Mouse (Mus musculus) layer of hippocampus, adult 2 months (tissue): ENCODE data around the gene Mtmr12. TPM values are rescaled to one million over a fixed set of nuclear protein-coding genes. Genes with fewer than 3 reads are reported as not detected.
"Not testable (repeated sequence)": the region's sequence is repeated elsewhere in the genome, so short reads cannot be mapped to it uniquely, and the experiment has no call there.

Experiments used
- DNase-seq, 2 experiments: peaks; one replicate each; pipeline ENCODE4 v3.0.0; 2022; ENCODE audit warnings: low spot score in 2 of 2
- H3K27ac ChIP-seq: fragments of 200-600 bp; 2 replicates; pipeline ENCODE4 v1.8.1; 2022
- H3K4me3 ChIP-seq: fragments of 200-600 bp; 2 replicates; pipeline ENCODE4 v1.8.1; 2022; ENCODE audit warnings: mild to moderate bottlenecking
- CTCF ChIP-seq: fragments of 200-600 bp; conservative IDR thresholded peaks from 2 replicates; pipeline ENCODE4 v1.8.1; 2022; ENCODE audit warnings: antibody characterized with exemption, mild to moderate bottlenecking, moderate library complexity
- total RNA-seq, 2 experiments: library from RNA; stranded (reverse); gene quantifications; 2 replicates each; pipeline ENCODE4 v1.2.3; 2021

Gene Mtmr12
- total RNA-seq, 2 experiments from 2014 or later, result 58.1 to 58.9 TPM

- no peak for TF ChIP-seq CTCF
- Histone ChIP-seq H3K27ac (no peak overlapping the region), H3K4me3 (peak overlapping the region; percentile 58)
- DNase-seq, result no peak
Measured at GRCm38 (mm10) chr15:12203512-12204318, 1.1 kb upstream of the Mtmr12 start.

- Histone ChIP-seq H3K4me3 (peak overlapping the region; percentile 89), H3K27ac (peak overlapping the region; percentile 97)
- TF ChIP-seq CTCF, result no peak; the same call in 1 of the 2 replicates
- no peak for DNase-seq
Measured at GRCm38 (mm10) chr15:12205160-12205901, 503 bp downstream of the Mtmr12 start.

GRCm38 (mm10) chr15:12205902-12206645 lies 1.2 kb downstream of the Mtmr12 start:
- no peak for DNase-seq
- Histone ChIP-seq H3K4me3 (peak overlapping the region; percentile 89), H3K27ac (peak overlapping the region; percentile 97)
- TF ChIP-seq CTCF, result no peak

GRCm38 (mm10) chr15:12206646-12207222 lies 1.9 kb downstream of the Mtmr12 start:
- no peak for TF ChIP-seq CTCF
- DNase-seq, result no peak
- Histone ChIP-seq H3K4me3 (peak overlapping the region; percentile 89), H3K27ac (peak overlapping the region; percentile 97)

- no peak for DNase-seq
- peak overlapping the region; percentile 89 for H3K4me3 ChIP-seq
Measured at GRCm38 (mm10) chr15:12207556-12208090, 2.8 kb downstream of the Mtmr12 start.

GRCm38 (mm10) chr15:12211577-12211976 lies 6.7 kb downstream of the Mtmr12 start:
- H3K4me3 ChIP-seq, result no peak overlapping the region
- no peak for TF ChIP-seq CTCF
- DNase-seq, result peak; percentile 73 to 81
- peak overlapping the region; percentile 97 for H3K27ac ChIP-seq

More at GRCm38 (mm10) chr15:12207556-12208090, 2.8 kb downstream of the Mtmr12 start:
- no peak for TF ChIP-seq CTCF
- H3K27ac ChIP-seq, result peak overlapping the region; percentile 97

GRCm38 (mm10) chr15:12212266-12212665 lies 7.4 kb downstream of the Mtmr12 start:
- Histone ChIP-seq H3K27ac (peak overlapping the region; percentile 97), H3K4me3 (no peak overlapping the region)
- TF ChIP-seq CTCF, result no peak
- no peak for DNase-seq

- Histone ChIP-seq H3K4me3 (peak overlapping the region; percentile 23; the same call in 1 of the 2 replicates), H3K27ac (peak overlapping the region; percentile 97)
- no peak for DNase-seq
- no peak for TF ChIP-seq CTCF
Measured at GRCm38 (mm10) chr15:12214531-12215414, 9.9 kb downstream of the Mtmr12 start.

- DNase-seq, result peak; percentile 72 to 89
- peak overlapping the region; percentile 97 for H3K27ac ChIP-seq
- TF ChIP-seq CTCF, result no peak
- no peak overlapping the region for H3K4me3 ChIP-seq
Measured at GRCm38 (mm10) chr15:12215415-12215718, 10.5 kb downstream of the Mtmr12 start.

- DNase-seq, result no peak
- H3K4me3 ChIP-seq, result no peak overlapping the region
- no peak for TF ChIP-seq CTCF
- peak overlapping the region; percentile 97 for H3K27ac ChIP-seq
Measured at GRCm38 (mm10) chr15:12216119-12216518, 11.3 kb downstream of the Mtmr12 start.

- Histone ChIP-seq H3K4me3 (no peak overlapping the region), H3K27ac (peak overlapping the region; percentile 97)
- no peak for DNase-seq
- TF ChIP-seq CTCF, result no peak
Measured at GRCm38 (mm10) chr15:12216798-12217197, 12.0 kb downstream of the Mtmr12 start.

- not testable (repeated sequence) for DNase-seq, H3K4me3 ChIP-seq
- H3K27ac ChIP-seq, result peak overlapping the region; percentile 68; the same call in 1 of the 2 replicates
Measured at GRCm38 (mm10) chr15:12217332-12217731, 12.5 kb downstream of the Mtmr12 start.
